Mouse (Mus musculus) frontal cortex, postnatal 14 days (tissue): Measurements from ENCODE around the gene Reln.

Experiments used
- DNase-seq, 2 experiments: peaks; one replicate each; pipeline ENCODE4 v3.0.0; 2022; ENCODE audit warnings: low spot score in 2 of 2

Gene Reln

GRCm38 (mm10) chr5:22307853-22308252, 36.6 kb downstream of the Reln start:
- DNase-seq: no peak

DNA sequence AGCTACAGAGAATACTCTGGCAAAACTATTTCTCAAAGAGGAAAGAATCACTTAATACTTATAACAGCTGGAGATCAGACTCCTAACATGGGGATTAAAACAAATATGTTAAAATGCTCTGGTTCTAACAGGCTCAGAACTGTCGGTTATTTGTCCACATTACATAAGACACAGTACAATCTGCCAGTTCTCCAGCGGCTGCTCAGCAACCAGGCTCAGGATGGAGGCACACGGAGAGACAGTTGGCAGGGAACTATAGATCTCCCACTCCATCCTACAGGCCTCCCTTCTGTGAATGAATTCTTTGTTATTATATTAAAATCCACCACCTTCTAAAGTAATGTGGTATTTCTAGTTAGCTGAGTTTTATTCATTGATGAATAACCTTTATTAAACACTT, 37.4 kb downstream of the Reln start:
- peak in 1 of 2 experiments; percentile 23 for DNase-seq

DNA sequence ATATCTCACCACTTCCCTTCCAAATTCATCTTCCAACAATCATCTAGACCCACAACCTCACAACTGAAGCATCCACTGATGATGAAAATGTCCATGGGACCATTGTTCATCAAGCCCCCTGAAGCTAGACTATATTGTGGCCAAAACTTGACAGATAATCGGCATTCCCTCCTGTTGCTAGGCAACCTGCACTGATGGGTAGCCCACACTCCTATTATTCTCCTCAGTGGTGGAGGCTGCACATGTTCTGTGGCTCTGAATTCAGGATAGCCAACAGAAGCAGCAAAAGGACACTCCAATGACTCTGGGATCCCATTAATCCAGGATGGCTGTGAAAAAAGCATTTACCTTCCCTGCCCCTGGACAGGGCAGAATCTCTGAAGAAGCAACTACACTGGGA, 40.8 kb downstream of the Reln start:
- no peak for DNase-seq

- DNase-seq: no peak
Measured at GRCm38 (mm10) chr5:22302309-22302708, 42.2 kb downstream of the Reln start.

GRCm38 (mm10) chr5:22300788-22301187, 43.7 kb downstream of the Reln start:
- no peak for DNase-seq

DNA sequence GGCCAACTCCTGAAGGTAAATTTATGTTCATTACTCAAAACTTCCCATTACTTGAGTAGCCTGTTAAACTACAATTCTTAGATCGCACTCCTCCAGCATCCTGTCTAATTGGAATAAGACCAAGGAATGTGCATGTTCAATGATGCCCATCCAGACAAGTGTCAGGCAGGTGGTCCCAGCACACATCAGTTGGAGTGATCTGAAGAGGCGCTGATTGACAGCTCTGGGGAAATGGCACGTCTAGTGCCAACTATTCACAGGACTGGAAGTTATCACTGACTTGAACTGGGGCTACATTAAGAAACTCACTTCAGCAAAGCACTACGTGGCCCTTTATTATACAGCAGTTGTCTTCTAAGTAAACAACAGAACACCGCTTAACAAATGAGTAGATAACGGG, 44.5 kb downstream of the Reln start:
- DNase-seq: no peak

- DNase-seq: no peak
Measured at GRCm38 (mm10) chr5:22295161-22295560, 49.3 kb downstream of the Reln start.

DNA sequence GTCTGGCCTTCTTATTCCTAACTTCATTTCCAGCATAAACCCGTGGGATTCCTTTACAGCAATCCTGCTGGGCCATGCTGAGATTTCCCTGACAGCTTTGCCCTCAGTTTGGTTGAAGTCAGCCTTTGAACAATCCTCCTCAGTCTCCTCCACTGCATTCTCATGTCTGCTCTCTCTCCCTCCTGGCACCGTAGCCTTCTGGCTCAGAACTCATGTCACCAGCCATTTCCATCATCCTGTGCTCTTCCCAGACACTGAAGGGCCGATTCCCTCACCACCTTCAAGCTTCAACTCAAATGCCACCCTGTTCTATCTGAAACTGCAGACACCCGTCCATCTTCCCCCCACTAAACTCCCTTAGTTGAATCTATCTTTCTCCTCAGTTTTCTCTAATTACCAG, 53.1 kb downstream of the Reln start:
- no peak for DNase-seq

GRCm38 (mm10) chr5:22285396-22285795, 59.1 kb downstream of the Reln start:
- DNase-seq: no peak

- no peak for DNase-seq
Measured at GRCm38 (mm10) chr5:22282141-22282665, 62.3 kb downstream of the Reln start.

GRCm38 (mm10) chr5:22280534-22281164, 63.9 kb downstream of the Reln start:
- no peak for DNase-seq

DNA sequence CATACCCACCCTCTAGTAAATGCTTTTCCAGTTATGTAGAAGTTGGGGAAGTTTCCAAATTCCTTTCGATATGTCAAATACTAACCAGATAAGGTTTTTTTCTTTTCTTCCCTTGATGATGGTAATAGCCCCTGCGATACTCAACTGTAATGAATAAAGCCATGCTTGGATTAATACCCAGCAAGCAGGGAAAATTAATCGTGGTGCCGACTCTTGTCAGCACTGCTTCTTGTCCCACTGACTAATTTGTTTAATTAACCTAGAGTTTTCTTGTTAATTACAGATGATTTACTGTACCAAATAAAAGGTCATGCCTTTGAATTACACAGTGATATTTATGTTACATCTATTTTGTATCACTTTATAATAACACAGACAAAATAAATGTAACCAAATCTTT, 65.3 kb downstream of the Reln start:
- no peak for DNase-seq

DNA sequence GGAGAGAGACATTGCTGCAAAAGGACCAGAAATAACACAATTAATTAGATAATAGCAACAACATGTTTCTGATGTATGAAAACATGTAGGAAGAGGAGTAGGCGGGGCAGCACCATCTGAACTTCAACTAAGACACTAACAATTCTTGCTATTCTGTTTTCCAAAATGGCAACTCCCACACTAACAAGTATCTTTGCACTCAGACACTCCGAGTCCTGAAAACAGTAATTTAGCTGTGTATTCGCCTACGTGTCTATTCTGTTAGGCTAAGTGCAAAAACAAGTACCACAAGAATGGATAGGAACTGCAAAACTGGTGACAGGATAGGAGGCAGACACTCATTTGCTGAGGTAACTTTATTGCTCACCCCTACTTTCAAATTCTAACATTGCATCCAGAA, 70.4 kb downstream of the Reln start:
- no peak for DNase-seq

GRCm38 (mm10) chr5:22266489-22267301, 77.8 kb downstream of the Reln start:
- no peak for DNase-seq

GRCm38 (mm10) chr5:22262351-22262765, 82.1 kb downstream of the Reln start:
- no peak for DNase-seq

DNA sequence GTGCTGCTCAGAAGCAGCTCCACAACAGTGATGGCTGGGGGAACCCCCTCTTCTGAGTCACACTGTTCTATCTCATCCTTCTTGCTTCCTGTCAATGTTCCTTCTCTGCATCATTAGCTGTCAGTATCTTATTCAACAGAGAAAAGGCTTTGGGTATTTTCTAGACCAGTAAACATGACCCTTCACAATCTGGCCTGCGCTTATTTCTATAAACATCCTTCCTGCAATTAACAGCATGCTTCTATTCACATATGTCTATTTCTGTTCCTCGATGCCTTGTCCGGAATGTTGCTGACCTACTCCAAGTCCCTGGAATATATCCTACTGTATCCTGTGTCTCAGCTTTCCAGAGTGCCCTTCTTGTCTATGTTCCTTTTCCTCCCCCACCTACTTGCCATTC, 89.2 kb downstream of the Reln start:
- DNase-seq: no peak

- DNase-seq: no peak
Measured at GRCm38 (mm10) chr5:22253910-22254309, 90.6 kb downstream of the Reln start.

- DNase-seq: no peak
Measured at GRCm38 (mm10) chr5:22253318-22253717, 91.2 kb downstream of the Reln start.

GRCm38 (mm10) chr5:22247850-22248249, 96.7 kb downstream of the Reln start:
- no peak for DNase-seq

- no peak for DNase-seq
Measured at GRCm38 (mm10) chr5:22245056-22245455, 99.4 kb downstream of the Reln start.

GRCm38 (mm10) chr5:22243538-22243937, 101.0 kb downstream of the Reln start:
- DNase-seq: no peak

DNA sequence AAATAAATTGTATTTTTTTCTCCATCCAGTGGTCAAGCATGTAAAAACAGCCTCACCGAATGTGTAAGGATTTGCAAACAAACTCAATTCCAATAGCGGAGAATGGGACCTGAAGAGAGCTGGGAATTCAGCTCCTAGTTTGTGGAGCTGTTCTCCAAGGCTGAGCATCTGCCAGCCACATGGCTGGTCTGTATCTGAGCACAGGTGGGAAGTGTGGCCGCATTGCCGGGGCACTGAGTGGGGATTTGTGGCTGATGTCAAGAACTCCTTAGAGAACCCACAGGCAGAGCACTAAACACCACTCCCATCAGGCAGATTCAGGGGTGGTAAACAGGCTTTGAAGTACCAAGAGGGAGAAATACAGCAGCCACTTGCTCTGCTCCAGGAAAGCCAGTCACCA, 102.9 kb downstream of the Reln start:
- DNase-seq: no peak

- no peak for DNase-seq
Measured at GRCm38 (mm10) chr5:22236801-22237200, 107.7 kb downstream of the Reln start.
